Mouse (Mus musculus): ENCODE measurements around the gene Sh3bp4. TPM values are rescaled to one million over a fixed set of nuclear protein-coding genes. Genes with fewer than 3 reads are reported as not detected.

Gene Sh3bp4
- polyA plus RNA-seq, 1 experiment from 2014 or later, result 35.3 TPM

GRCm38 (mm10) chr1:89073291-89073846, 3.2 kb downstream of the Sh3bp4 start:
- WGBS, result 61% methylated on average over 5 of the region's 5 CpGs
- H3K4me1 ChIP-seq, result peaks cover 39% of the 10 kb centered on the region
- H3K4me3 ChIP-seq, result peak overlapping the region; percentile 93; the same call in 1 of the 2 replicates
- peak overlapping the region; percentile 93; the same call in 1 of the 2 replicates for H3K9ac ChIP-seq
- H3K36me3 ChIP-seq, result no peaks in the 10 kb centered on the region
- no peak overlapping the region for H3K27ac ChIP-seq
- H3K4me2 ChIP-seq (replicated peaks), result peak overlapping the region; percentile 81
- H3K9me3 ChIP-seq, result no peaks in the 10 kb centered on the region
- no peaks in the 10 kb centered on the region for H3K27me3 ChIP-seq (replicated peaks)
- no peak for ATAC-seq (ENCODE audit: low FRiP score, low read depth)

- ATAC-seq (ENCODE audit: low FRiP score, low read depth), result no peak
- H3K36me3 ChIP-seq, result no peaks in the 10 kb centered on the region
- no peaks in the 10 kb centered on the region for H3K9me3 ChIP-seq
- 79% methylated on average over 6 of the region's 6 CpGs for WGBS
- H3K27ac ChIP-seq, result no peak overlapping the region
- no peak overlapping the region for H3K4me2 ChIP-seq (replicated peaks)
- H3K9ac ChIP-seq, result no peak overlapping the region
- H3K4me3 ChIP-seq, result no peak overlapping the region
- H3K27me3 ChIP-seq (replicated peaks), result no peaks in the 10 kb centered on the region
- peaks cover 40% of the 10 kb centered on the region for H3K4me1 ChIP-seq
Measured at GRCm38 (mm10) chr1:89074678-89075077, 4.5 kb downstream of the Sh3bp4 start.

DNA sequence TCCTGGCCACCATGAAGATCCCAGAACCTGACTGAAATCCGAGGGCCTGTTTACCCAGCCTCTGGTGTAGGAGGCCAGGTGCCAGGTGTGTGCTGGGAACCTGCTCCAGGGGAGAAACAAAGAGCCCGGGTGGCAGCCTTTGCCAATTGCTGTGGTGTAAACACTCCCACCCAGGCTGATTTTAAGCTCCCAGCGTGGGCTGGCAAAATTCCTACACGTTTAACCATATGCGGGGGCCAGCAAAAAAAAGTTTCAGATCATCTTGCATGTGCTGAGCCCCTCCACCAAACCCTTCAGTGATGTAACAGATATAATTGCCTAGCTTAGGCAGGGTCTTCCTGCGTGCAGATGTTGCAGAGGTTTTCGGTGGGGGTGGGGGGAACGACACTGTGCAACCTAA, 4.9 kb downstream of the Sh3bp4 start:
- Histone ChIP-seq H3K36me3 (no peaks in the 10 kb centered on the region), H3K4me3 (no peak overlapping the region), H3K9ac (no peak overlapping the region), H3K27me3 (replicated peaks) (no peaks in the 10 kb centered on the region), H3K27ac (no peak overlapping the region), H3K4me1 (peaks cover 39% of the 10 kb centered on the region), H3K4me2 (replicated peaks) (no peak overlapping the region), H3K9me3 (no peaks in the 10 kb centered on the region)
- ATAC-seq (ENCODE audit: low FRiP score, low read depth), result no peak
- 75% methylated on average over 8 of the region's 8 CpGs for WGBS

DNA sequence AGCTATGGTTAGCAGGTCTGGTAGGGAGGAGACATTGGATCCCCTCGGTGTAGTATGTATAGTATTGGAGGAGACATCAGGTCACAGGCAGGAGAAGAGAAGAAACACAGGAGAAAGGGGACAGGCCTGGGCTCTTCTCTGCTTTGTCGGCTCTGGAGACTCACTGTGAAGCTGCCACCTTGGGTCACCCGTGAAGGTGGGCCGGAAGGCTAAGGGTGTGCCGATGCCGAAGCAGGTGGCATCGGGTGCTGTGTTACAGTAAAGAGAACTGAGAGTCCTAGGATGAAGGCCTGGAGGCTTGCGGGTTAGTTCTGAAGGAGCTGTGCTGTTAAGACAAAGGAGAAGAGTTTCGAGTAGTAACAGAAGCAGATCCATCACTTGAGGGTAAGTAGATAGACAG, 6.6 kb downstream of the Sh3bp4 start:
- Histone ChIP-seq H3K4me2 (replicated peaks) (no peak overlapping the region), H3K9ac (no peak overlapping the region), H3K9me3 (no peaks in the 10 kb centered on the region), H3K4me3 (no peak overlapping the region), H3K27me3 (replicated peaks) (no peaks in the 10 kb centered on the region), H3K36me3 (no peaks in the 10 kb centered on the region), H3K4me1 (peaks cover 55% of the 10 kb centered on the region), H3K27ac (no peak overlapping the region)
- ATAC-seq (ENCODE audit: low FRiP score, low read depth), result no peak
- WGBS, result 85% methylated on average over 9 of the region's 9 CpGs

- Histone ChIP-seq H3K36me3 (no peaks in the 10 kb centered on the region), H3K4me3 (no peak overlapping the region), H3K27ac (no peak overlapping the region), H3K9me3 (no peaks in the 10 kb centered on the region), H3K4me2 (replicated peaks) (no peak overlapping the region), H3K27me3 (replicated peaks) (no peaks in the 10 kb centered on the region), H3K9ac (no peak overlapping the region), H3K4me1 (peaks cover 61% of the 10 kb centered on the region)
- WGBS, result 72% methylated on average over 2 of the region's 2 CpGs
- no peak for ATAC-seq (ENCODE audit: low FRiP score, low read depth)
Measured at GRCm38 (mm10) chr1:89078240-89078639, 8.0 kb downstream of the Sh3bp4 start.

- Histone ChIP-seq H3K4me1 (peaks cover 56% of the 10 kb centered on the region), H3K9ac (no peak overlapping the region), H3K4me3 (no peak overlapping the region), H3K4me2 (replicated peaks) (no peak overlapping the region), H3K27me3 (replicated peaks) (no peaks in the 10 kb centered on the region), H3K9me3 (no peaks in the 10 kb centered on the region), H3K27ac (no peak overlapping the region), H3K36me3 (peaks cover 3% of the 10 kb centered on the region; the same call in 1 of the 2 replicates)
- no peak for ATAC-seq (ENCODE audit: low FRiP score, low read depth)
- 30% methylated on average over 9 of the region's 9 CpGs for WGBS
Measured at GRCm38 (mm10) chr1:89078730-89079129, 8.5 kb downstream of the Sh3bp4 start.

DNA sequence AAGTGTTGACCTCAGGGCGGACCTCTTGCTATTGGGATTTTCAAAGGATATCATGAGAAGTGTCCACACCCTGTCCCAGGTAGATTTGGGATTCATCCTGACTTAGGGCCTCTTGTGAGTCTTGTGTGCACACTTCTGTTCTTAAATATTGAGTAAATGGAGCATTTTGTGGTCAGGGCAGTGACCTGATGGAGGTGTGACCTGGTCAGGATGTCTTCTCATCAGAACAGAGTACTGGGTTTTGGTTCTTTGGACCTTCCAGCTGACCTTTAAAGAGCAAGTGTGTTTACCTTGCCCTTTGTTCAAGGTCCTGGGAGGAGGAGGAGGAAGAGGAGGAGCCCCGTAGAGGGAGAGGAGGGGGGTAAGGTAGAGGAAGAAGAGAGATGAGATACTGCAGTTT, 9.0 kb downstream of the Sh3bp4 start:
- no peak overlapping the region for H3K4me2 ChIP-seq (replicated peaks)
- H3K4me3 ChIP-seq, result no peak overlapping the region
- ATAC-seq (ENCODE audit: low FRiP score, low read depth), result no peak
- H3K36me3 ChIP-seq, result peaks cover 3% of the 10 kb centered on the region; the same call in 1 of the 2 replicates
- H3K27ac ChIP-seq, result no peak overlapping the region
- no peak overlapping the region for H3K9ac ChIP-seq
- H3K4me1 ChIP-seq, result peaks cover 56% of the 10 kb centered on the region
- 52% methylated on average over 2 of the region's 2 CpGs for WGBS
- no peaks in the 10 kb centered on the region for H3K27me3 ChIP-seq (replicated peaks)
- no peaks in the 10 kb centered on the region for H3K9me3 ChIP-seq

DNA sequence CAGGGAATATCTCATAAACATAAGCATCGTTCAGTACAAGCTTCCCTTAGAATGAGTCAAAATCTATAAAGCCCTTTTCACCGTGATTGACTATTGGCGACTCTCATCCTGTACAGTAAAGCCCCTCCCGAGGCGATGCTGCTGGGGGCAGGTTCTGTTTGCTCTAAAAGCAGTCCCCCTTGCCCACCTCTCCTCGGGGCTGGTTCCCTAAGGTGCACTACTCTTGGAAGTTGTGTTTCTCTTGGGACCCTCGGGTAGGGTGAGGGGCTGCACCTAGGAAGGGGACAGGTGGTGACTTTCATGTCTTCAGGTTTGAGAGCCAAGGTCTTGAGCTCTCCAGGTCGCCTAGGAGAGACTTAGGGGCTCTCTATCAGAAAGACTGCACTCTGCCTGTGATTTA, 10.2 kb downstream of the Sh3bp4 start:
- H3K9ac ChIP-seq, result no peak overlapping the region
- no peaks in the 10 kb centered on the region for H3K27me3 ChIP-seq (replicated peaks)
- no peak overlapping the region for H3K4me3 ChIP-seq
- ATAC-seq (ENCODE audit: low FRiP score, low read depth), result no peak
- H3K36me3 ChIP-seq, result peaks cover 3% of the 10 kb centered on the region
- H3K4me1 ChIP-seq, result peaks cover 56% of the 10 kb centered on the region
- no peak overlapping the region for H3K27ac ChIP-seq
- 77% methylated on average over 8 of the region's 8 CpGs for WGBS
- no peak overlapping the region for H3K4me2 ChIP-seq (replicated peaks)
- no peaks in the 10 kb centered on the region for H3K9me3 ChIP-seq

- WGBS, result 55% methylated on average over 5 of the region's 5 CpGs
Measured at GRCm38 (mm10) chr1:89080795-89081194, 10.6 kb downstream of the Sh3bp4 start.

DNA sequence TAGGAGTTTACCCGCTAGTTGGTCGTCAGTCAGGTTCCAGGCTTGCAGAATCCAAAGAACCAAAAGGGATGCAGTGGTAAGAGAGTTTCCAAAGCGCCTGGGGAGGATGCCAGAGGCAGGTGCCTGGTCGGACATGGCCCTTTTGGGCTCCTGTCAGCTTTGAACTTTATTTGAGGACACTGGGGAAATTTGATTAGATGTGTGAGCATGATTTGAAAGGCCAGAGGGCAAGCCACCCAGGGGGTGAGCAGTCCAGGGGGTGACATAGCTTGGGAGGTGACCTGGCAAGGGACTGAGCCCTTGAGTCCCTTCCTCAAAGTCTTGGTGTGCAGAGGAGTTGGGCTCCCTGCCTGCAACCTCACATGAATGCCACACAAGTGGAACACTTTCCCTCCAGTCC, 11.2 kb downstream of the Sh3bp4 start:
- Histone ChIP-seq H3K4me1 (peaks cover 59% of the 10 kb centered on the region), H3K9ac (no peak overlapping the region), H3K9me3 (no peaks in the 10 kb centered on the region), H3K27me3 (replicated peaks) (no peaks in the 10 kb centered on the region), H3K36me3 (peaks cover 3% of the 10 kb centered on the region), H3K27ac (no peak overlapping the region), H3K4me2 (replicated peaks) (no peak overlapping the region), H3K4me3 (no peak overlapping the region)
- WGBS, result 86% methylated on average over 4 of the region's 4 CpGs
- no peak for ATAC-seq (ENCODE audit: low FRiP score, low read depth)

More at GRCm38 (mm10) chr1:89080795-89081194, 10.6 kb downstream of the Sh3bp4 start:
- Histone ChIP-seq H3K4me2 (replicated peaks) (no peak overlapping the region), H3K4me3 (no peak overlapping the region), H3K27ac (no peak overlapping the region), H3K36me3 (peaks cover 3% of the 10 kb centered on the region), H3K4me1 (peaks cover 56% of the 10 kb centered on the region), H3K9ac (no peak overlapping the region), H3K27me3 (replicated peaks) (no peaks in the 10 kb centered on the region), H3K9me3 (no peaks in the 10 kb centered on the region)
- no peak for ATAC-seq (ENCODE audit: low FRiP score, low read depth)

DNA sequence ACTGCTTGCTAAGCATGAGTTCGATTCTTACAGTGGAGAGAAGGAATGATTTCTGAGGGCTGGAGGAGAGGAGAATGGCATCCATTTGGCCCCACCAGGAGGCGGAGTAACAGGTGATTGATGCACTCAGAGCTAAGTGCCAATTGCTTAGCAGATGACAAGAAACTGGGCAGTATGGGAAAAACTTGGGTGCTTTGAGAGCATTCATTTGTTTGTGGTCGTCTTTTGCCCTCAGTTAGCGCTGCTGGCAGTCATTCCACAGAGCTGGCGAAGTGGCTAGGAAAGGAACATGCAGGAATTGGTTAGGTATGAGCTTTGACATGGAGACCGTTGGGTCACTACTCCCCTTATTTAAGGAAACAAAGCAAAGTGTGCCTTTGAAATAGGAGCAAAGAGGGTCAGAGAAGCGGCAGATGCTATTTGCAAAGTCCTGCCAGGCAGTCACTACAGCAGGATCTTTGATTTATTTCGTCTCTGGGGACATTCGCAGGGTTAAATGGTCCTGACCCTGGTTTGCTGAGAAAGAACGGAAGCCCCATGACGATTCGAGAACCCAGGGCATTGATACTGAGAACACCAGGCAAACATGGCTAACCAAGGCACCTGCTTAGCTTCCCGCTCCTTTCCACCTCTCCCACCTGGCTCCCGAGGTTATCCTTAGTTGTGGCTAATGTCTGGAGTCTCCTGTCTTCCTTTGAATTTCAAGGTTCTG, 12.1 kb downstream of the Sh3bp4 start:
- Histone ChIP-seq H3K4me2 (replicated peaks) (0 out of 2 replicates have a peak overlapping the region, but pooled peaks have one; percentile 9), H3K4me3 (no peak overlapping the region), H3K4me1 (peaks cover 68% of the 10 kb centered on the region), H3K36me3 (peaks cover 3% of the 10 kb centered on the region), H3K9me3 (no peaks in the 10 kb centered on the region), H3K27ac (no peak overlapping the region), H3K27me3 (replicated peaks) (no peaks in the 10 kb centered on the region), H3K9ac (no peak overlapping the region)
- WGBS, result 23% methylated on average over 14 of the region's 14 CpGs
- ATAC-seq (ENCODE audit: low FRiP score, low read depth), result no peak

DNA sequence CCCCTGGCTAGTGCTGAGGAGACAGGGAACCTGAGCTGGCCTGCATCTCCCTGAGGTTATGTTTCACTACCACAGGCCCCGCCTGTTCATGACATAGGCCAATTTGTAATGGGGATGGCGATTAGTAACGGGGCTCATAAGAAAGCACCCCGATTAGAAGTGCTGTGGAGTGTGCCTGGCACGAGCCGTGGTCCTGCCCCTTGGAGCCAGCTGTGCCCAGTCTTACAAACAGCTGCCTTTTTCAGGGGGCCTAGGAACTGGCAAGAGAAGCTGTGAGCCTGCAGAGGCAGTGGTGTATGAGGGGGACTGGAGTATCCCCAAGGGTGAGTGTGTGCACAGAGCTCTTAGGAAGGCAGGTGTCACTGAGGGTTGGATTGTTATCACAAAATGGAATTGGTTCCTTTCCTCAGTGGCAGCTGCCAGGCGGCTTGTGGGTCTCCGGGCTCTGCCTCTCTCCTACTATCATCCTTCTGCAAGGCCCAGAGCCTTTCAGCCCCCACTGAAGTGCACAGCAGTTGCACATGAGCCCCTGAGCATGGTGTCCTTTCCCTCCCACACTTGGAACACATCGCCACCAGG, 16.4 kb downstream of the Sh3bp4 start:
- Histone ChIP-seq H3K9ac (no peak overlapping the region), H3K4me1 (peaks cover 55% of the 10 kb centered on the region), H3K27ac (no peak overlapping the region), H3K27me3 (replicated peaks) (no peaks in the 10 kb centered on the region), H3K9me3 (no peaks in the 10 kb centered on the region), H3K4me3 (no peak overlapping the region), H3K4me2 (replicated peaks) (no peak overlapping the region), H3K36me3 (peaks cover 3% of the 10 kb centered on the region)
- no peak for ATAC-seq (ENCODE audit: low FRiP score, low read depth)
- 66% methylated on average over 9 of the region's 9 CpGs for WGBS

All from neural tube, embryonic 12.5 days (tissue).